Mouse (Mus musculus): ENCODE data around the gene 4933417A18Rik. TPM values are rescaled to one million over a fixed set of nuclear protein-coding genes. Genes with fewer than 3 reads are reported as not detected.
"Not testable (repeated sequence)": the region's sequence is repeated elsewhere in the genome, so short reads cannot be mapped to it uniquely, and the experiment has no call there.

The 4933417A18Rik gene
- total RNA-seq, 4 experiments from 2014 or later: not detected

DNA sequence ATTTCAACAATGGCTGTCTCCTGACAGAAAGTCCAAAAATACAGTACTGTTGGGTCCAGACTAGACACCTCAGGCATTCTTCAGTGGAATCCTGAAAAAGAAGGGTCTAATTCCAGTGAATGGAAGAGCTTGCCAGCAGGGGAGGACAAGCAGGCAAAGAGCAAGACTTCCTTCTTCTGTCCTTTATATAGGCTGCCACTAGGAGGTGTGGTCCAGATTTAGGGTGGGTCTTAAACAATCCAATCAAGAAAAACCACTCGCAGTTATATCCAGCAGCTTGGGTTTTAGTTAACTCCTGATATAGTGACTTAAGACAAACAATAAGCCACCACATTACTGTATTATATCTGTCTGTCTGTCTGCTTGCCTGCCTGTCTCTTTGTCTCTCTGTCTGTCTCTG is 49.6 kb downstream of the 4933417A18Rik start:
- no peak for DNase-seq (ENCODE audit: low spot score)

DNA sequence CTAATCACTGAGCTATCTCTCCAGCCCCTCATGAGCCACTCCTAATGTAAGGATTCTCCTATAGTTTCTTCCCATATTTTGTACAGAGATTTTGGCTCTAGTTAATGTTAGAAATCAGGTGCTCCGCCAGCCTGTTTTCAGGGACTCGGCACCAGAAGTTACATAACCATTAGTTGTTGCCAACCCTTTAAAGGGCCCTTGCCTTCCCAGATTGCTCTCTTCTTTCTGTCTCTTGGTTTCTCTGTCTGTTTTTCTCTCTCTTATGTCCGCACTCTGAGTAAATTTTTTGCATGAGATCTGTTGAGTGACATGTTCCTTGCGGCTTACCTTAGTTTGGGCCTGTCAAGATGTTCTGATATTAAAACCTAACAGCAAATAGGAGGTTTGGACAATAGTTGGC is 51.9 kb downstream of the 4933417A18Rik start:
- no peak for DNase-seq (ENCODE audit: low spot score)

DNA sequence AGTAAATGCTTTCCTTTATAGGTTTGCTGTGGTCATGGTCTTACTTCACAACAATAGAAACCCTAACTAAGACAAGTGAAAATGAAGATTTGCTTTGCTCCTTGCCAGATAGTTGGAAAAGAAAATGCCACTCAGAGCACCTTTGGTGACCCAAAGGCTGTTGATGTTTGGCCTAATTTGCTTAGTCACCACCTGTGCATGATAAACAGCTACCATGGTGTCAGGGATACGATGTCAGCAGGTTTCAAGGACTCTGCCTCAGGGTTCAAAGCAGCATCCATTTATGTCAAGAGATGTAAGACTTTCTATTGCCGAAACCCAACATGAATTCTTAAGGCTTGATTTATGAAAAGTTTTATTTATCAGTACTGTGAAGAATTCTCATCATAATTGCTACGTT is 53.2 kb downstream of the 4933417A18Rik start:
- DNase-seq (ENCODE audit: low spot score): no peak

DNA sequence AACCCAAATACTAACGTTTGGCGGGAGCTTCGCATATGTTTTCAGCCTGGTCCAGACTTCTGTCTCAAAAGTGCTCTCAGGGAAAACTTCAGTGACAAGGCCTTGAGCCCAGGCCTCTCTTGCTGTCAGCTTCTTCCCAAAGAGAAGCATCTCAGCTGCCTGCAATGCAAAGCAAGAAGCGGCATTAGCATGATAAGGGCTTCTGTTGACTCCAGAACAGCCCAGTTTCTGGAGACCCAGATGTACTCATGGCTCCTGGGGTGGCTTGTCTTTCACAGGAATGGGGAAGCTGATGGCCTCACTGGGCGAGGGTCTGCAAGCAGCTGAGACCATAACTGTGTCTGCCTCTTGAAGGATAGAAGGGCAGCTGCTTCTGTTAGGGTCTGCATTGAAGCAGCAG is 54.4 kb downstream of the 4933417A18Rik start:
- not testable (repeated sequence) for DNase-seq (ENCODE audit: low spot score)

DNA sequence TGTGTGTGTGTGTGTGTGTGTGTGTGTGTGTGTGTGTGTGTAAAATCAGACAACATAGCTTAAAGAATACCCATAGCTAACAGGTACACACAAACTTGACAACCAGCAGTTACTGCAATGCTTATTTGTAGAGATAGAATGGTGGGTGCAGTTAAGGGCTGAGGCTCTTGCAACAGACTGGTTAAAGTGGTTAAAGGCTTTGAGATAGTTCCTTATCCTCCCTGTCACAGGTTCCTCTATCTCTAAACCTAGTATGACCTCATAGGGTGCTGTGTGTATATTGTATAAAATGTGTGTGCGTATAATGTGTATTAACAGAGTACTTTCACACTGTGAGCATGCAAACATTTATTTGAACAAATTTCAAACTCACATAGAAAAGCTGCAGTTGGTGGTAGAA is 59.3 kb downstream of the 4933417A18Rik start:
- not testable (repeated sequence) for DNase-seq (ENCODE audit: low spot score)

DNA sequence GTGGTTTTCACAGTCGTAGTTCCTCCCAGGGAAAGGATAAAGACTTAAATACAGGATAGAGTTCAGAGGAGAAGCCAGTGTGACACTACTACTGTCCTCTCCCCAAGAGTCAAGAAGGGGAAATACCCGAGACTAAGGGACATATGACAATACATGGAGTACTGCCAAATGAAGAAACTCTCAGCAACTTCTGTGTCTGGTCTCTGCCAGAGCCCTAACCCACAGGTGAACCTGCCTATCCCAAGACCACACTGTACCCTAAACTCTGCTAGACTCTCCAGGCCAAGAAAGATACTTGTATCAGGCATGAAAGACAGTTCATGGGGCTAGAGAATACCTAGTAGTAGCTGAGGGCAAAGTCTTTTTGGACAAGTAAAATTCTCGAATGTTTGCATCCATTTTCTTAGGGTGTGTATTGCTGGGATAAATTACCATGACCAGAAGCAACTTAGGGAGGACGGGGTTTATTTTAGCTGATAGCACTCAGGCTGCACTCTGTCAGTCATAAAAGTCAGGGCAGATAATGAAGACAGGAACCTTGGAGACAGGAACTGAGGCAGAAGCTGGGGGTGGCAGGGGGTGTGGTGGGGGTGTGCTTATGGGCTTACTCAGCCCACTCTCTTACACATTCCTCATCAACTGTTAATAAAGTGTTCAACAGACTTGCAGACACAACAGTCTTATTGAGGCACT is 67.5 kb downstream of the 4933417A18Rik start:
- DNase-seq (ENCODE audit: low spot score): no peak

DNA sequence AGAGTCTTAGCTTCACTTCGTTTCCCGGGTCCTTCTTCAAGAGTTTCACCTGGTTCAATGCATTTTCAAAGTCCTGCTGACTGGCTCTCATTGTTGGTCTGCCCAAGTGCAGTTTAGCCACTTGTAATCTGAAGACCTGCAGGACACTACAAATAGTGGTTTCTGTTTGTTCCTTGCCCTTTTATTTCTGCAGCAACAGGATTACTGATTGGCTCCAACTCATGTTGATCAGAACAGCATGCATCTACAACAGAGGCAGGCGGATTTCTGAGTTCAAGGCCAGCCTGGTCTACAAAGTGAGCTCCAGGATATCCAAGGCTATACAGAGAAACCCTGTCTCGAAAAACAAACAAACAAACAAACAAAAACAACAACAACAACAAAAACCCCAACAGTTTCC is 68.9 kb downstream of the 4933417A18Rik start:
- no peak for DNase-seq (ENCODE audit: low spot score)

DNA sequence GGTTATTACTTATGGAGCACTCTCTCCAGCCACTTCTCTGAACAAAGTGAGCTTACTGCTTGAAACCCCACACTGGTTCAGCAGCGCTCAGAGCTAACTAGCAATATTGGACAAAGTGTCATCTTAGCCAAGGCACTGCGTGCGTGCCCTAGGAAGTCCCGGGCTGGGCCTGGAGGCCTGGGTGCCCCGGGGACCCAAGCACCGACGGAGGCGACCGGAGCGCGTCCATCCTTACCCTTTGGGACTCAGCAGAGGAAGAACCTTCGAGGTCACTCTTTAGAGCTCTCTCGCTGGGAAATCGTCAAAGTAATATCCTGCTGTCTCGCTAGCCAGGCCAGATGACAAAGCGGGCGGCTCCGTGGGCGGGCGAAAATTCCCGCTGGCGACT is 69.4 kb downstream of the 4933417A18Rik start:
- DNase-seq (ENCODE audit: low spot score): no peak

DNA sequence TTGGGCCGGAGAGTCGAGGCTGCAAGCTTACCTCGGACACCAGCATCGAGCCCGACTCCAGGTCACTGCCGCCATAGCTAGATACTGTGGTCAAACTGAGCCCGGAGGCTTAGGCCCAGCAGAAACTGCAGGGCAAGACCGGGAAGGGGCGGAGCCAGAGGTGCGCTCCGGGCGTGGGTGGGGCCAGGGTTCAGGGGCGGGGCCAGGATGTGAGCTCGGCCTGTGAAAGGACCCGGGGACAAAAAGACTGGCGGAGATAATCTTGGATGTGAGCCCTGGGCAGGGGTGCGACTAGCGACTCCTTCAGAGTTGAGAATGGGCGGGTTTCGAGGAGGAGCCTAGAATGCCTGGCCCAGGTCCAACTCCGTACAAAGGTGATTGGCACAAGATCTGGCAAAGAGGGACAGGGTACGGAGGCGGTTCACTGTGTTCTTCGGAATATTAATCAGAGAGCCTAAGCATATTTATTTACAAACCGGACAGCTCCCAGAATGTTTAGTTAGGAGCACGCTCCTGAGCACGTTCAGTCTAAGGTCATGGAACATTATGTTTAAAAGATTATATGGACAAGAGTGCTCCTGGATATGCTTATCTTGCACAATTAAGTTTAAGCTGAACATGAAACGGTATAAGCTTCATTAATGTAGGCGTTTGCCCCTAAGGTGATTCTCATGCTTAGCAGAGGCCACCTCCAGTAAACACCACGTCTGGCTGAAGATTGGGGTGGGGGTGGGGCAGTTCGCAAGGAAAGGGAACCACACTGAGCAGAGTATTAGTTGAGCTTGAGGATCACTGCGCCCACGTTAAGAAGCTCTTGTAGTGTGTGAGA is 70.0 kb downstream of the 4933417A18Rik start:
- peak; percentile 94 for DNase-seq (ENCODE audit: low spot score)

DNA sequence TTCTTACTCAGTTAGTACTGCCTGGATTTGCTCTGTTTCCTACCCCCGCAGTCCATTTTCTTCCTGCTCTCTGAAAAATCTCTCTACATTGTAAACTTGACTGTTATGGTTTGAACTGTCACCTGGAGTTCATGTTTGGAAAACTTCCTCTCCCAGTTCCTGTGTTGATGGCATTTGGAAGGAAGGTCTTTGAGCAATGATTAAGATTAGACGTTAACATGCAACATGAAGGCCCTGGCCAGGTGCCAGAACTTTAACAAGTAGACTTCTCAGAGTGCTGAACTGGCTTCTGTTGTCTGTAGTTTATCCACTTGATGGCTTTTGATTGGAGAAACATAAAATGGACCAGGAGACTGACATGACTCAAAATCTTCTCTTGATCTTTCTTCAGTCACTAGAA is 71.7 kb downstream of the 4933417A18Rik start:
- DNase-seq (ENCODE audit: low spot score): no peak

Other genes starting within 250 kb of the 4933417A18Rik start
- gene Fam50b, start 189.6 kb upstream of the 4933417A18Rik start, total RNA-seq (2022): not detected
- 10 to 100 TPM; 25.2 to 36.2 (median 30.8) TPM for gene Prpf4b, start 49.1 kb upstream of the 4933417A18Rik start, total RNA-seq (2022)
- under 1 TPM in 3 of 4 experiments, not detected in 1; 0.19 to 0.57 (median 0.25) TPM for gene Fam217a, start 99 bp upstream of the 4933417A18Rik start, total RNA-seq (2022)
- gene Eci3, start 39.4 kb downstream of the 4933417A18Rik start, total RNA-seq (2022): 1 to 10 TPM; 2.0 to 2.4 (median 2.3) TPM
- gene Eci2, start 102.7 kb downstream of the 4933417A18Rik start, total RNA-seq (2022): 100 to 1,000 TPM; 234 to 273 (median 251) TPM

Data from heart, adult 8-10 months (tissue).